Mouse (Mus musculus) forebrain, embryonic 11.5 days (tissue): Measurements from ENCODE around the gene Tmem145. TPM values are rescaled to one million over a fixed set of nuclear protein-coding genes. Genes with fewer than 3 reads are reported as not detected.
"Not testable (repeated sequence)": the region's sequence is repeated elsewhere in the genome, so short reads cannot be mapped to it uniquely, and the experiment has no call there.

Experiments
- ATAC-seq: fragments of 200-750 bp; cut with Nextera tagmentation; replicated peaks from 2 replicates; pipeline ENCODE4 v1.8.0; 2017; ENCODE audit warnings: moderate TSS enrichment; ENCODE audit not compliant: low FRiP score
- DNase-seq: peaks from one replicate; pipeline ENCODE4 v3.0.0-alpha.2; 2017; ENCODE audit warnings: low spot score
- H3K27ac ChIP-seq: fragments of 300-500 bp; sonication (generic); 2 replicates; pipeline ENCODE4 v1.5.1; 2014; ENCODE audit warnings: low read depth, low read length
- H3K27me3 ChIP-seq: fragments of 300-500 bp; sonication (generic); 2 replicates; pipeline ENCODE4 v1.6.1; 2014; ENCODE audit warnings: mild to moderate bottlenecking, low read length, mixed read lengths; ENCODE audit not compliant: control insufficient read depth, insufficient read depth
- H3K36me3 ChIP-seq: fragments of 300-500 bp; sonication (generic); 2 replicates; pipeline ENCODE4 v1.6.1; 2014; ENCODE audit warnings: mild to moderate bottlenecking, low read length, moderate library complexity, mixed read lengths; ENCODE audit not compliant: control insufficient read depth, insufficient read depth
- H3K4me1 ChIP-seq: fragments of 300-500 bp; sonication (generic); replicated peaks from 2 replicates; pipeline ENCODE4 v1.6.1; 2014; ENCODE audit warnings: low read length, mixed read lengths; ENCODE audit not compliant: control insufficient read depth, insufficient read depth
- H3K4me2 ChIP-seq: fragments of 300-500 bp; sonication (generic); 2 replicates; pipeline ENCODE4 v1.6.1; 2014; ENCODE audit warnings: low read depth, mild to moderate bottlenecking, low read length, moderate library complexity, mixed read lengths; ENCODE audit not compliant: severe bottlenecking
- H3K4me3 ChIP-seq: fragments of 300-500 bp; sonication (generic); 2 replicates; pipeline ENCODE4 v1.5.1; 2014; ENCODE audit warnings: low read depth, low read length
- H3K9ac ChIP-seq: fragments of 300-500 bp; sonication (generic); 2 replicates; pipeline ENCODE4 v1.6.1; 2014; ENCODE audit warnings: low read length
- H3K9me3 ChIP-seq: fragments of 300-500 bp; sonication (generic); 2 replicates; pipeline ENCODE4 v1.6.1; 2016; ENCODE audit warnings: low read length, mixed read lengths; ENCODE audit not compliant: control insufficient read depth
- WGBS: fragments of 180-500 bp; shearing (Covaris S2); extraction: QIAGEN DNeasy Blood & Tissue Kit; methylation state at CpG from one replicate; pipeline ENCODE4 v1.1.7; 2014; 5-methylcytosine and 5-hydroxymethylcytosine counted together
- polyA plus RNA-seq: library from polyadenylated mRNA; unstranded; fragments of >200 nt; fragmentation: Nextera tagmentation; extraction: Ambion mirVana; gene quantifications from 2 replicates; pipeline ENCODE4 v1.2.1, GENCODE M21; 2014

Gene Tmem145
- polyA plus RNA-seq, result 6.7 and 7.7 TPM in 2 replicates

GRCm38 (mm10) chr7:25305956-25306613 lies at the start of gene Tmem145:
Gene Tmem145 (plus strand): TSS chr7:25306106.
- Histone ChIP-seq H3K4me2 (peak within 1 kb of the TSS; percentile 92), H3K4me3 (peak within 1 kb of the TSS; percentile 51), H3K4me1 (peaks cover 3% of the 10 kb centered on the region; the same call in 1 of the 2 replicates), H3K9ac (peak within 1 kb of the TSS; percentile 67), H3K27me3 (0 out of 2 replicates have a peak, but pooled peaks cover 4% of the 10 kb centered on the region), H3K36me3 (no peaks in the 10 kb centered on the region), H3K27ac (no peak within 1 kb of the TSS), H3K9me3 (no peaks in the 10 kb centered on the region)
- DNase-seq (peak; percentile 83), ATAC-seq (peak; percentile 69)
- under 1% methylated on average over 37 of the region's 47 CpGs for WGBS

GRCm38 (mm10) chr7:25261896-25262295 lies 44.0 kb upstream of the Tmem145 start:
- peak; percentile 30 for DNase-seq
- no peak overlapping the region for H3K9ac ChIP-seq
- H3K27ac ChIP-seq, result no peak overlapping the region
- H3K4me1 ChIP-seq, result peaks cover 2% of the 10 kb centered on the region; the same call in 1 of the 2 replicates
- no peak overlapping the region for H3K4me2 ChIP-seq
- no peak overlapping the region for H3K4me3 ChIP-seq
- no peaks in the 10 kb centered on the region for H3K27me3 ChIP-seq
- H3K36me3 ChIP-seq, result no peaks in the 10 kb centered on the region
- ATAC-seq, result no peak
- 74% methylated on average over 1 of the region's 1 CpGs for WGBS
- no peaks in the 10 kb centered on the region for H3K9me3 ChIP-seq

DNA sequence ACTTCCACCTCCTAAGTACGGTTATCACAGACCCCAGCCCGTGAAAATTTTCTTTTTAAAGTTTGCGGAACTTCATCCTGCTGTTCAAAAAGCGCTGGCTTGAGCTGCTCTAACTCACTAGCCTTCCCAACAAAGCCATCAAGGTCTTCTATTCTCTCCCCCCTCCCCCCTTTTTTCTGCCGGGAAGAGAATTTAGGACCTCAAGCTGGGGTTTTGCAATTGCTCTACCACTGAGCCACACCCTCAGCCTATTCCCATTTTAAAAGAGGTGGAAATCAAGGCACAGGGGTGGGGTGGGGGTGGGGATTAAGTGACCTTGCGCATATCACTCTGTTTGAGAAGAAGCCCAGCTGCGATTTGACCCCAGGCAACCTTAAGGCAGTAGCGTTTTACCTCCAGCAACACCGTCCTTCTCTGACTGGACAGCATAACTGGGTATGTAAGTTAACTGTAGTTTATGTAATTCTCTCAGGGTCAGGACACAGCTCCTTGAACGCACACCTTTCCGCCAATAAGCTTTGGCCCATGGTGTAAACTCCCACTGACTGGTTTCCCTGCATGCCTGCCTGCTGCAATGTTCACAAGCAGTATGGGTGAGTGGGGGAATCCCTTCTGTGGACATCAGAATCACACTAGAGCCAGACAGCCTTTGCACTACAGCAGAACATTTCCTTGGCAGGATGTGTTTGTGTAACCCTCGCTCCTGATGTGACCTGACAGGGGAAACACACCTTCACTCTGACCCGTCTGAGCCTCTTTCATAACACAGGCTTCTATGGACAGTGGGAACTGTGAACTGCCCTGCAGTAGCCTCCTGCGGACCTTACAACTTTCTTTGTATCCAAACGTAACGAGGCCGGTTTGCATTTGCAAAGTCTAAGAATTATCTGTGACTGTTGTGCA lies 41.7 kb upstream of the Tmem145 start:
- no peak overlapping the region for H3K4me3 ChIP-seq
- peaks cover 4% of the 10 kb centered on the region; the same call in 1 of the 2 replicates for H3K4me1 ChIP-seq
- H3K9me3 ChIP-seq, result no peaks in the 10 kb centered on the region
- H3K4me2 ChIP-seq, result no peak overlapping the region
- no peaks in the 10 kb centered on the region for H3K27me3 ChIP-seq
- H3K27ac ChIP-seq, result no peak overlapping the region
- WGBS, result 25% methylated on average over 17 of the region's 17 CpGs
- DNase-seq, result peak; percentile 41
- H3K36me3 ChIP-seq, result no peaks in the 10 kb centered on the region
- H3K9ac ChIP-seq, result no peak overlapping the region
- ATAC-seq, result no peak

- not testable (repeated sequence) for H3K27me3 ChIP-seq, H3K9ac ChIP-seq, H3K4me1 ChIP-seq, DNase-seq, ATAC-seq, H3K9me3 ChIP-seq, H3K27ac ChIP-seq, H3K4me2 ChIP-seq, H3K36me3 ChIP-seq, H3K4me3 ChIP-seq
- WGBS, result 90% methylated on average over 5 of the region's 5 CpGs
These were observed 40.2 kb upstream of the Tmem145 start for GRCm38 (mm10) chr7:25265743-25266142.

- DNase-seq (peak; percentile 28), ATAC-seq (no peak)
- Histone ChIP-seq H3K4me1 (peaks cover 9% of the 10 kb centered on the region; the same call in 1 of the 2 replicates), H3K27ac (no peak overlapping the region), H3K9ac (no peak overlapping the region; the same call in 1 of the 2 replicates), H3K4me3 (peak overlapping the region; percentile 82; the same call in 1 of the 2 replicates), H3K36me3 (no peaks in the 10 kb centered on the region; the same call in 1 of the 2 replicates), H3K4me2 (no peak overlapping the region), H3K27me3 (no peaks in the 10 kb centered on the region), H3K9me3 (no peaks in the 10 kb centered on the region)
- 91% methylated on average over 8 of the region's 8 CpGs for WGBS
These were observed 39.5 kb upstream of the Tmem145 start for GRCm38 (mm10) chr7:25266180-25266962.

GRCm38 (mm10) chr7:25267301-25267750 lies 38.6 kb upstream of the Tmem145 start, which contains the start of gene Cic:
Gene Cic (plus strand): TSS chr7:25267704.
- peak; percentile 98 for DNase-seq
- WGBS, result 0% methylated on average over 29 of the region's 29 CpGs
- Histone ChIP-seq H3K4me3 (peak within 1 kb of the TSS; percentile 82), H3K9me3 (no peaks in the 10 kb centered on the region), H3K27me3 (no peaks in the 10 kb centered on the region), H3K4me1 (peaks cover 9% of the 10 kb centered on the region; the same call in 1 of the 2 replicates), H3K36me3 (no peaks in the 10 kb centered on the region; the same call in 1 of the 2 replicates), H3K27ac (peak within 1 kb of the TSS; percentile 86), H3K4me2 (peak within 1 kb of the TSS; percentile 81), H3K9ac (peak within 1 kb of the TSS; percentile 77)
- peak; percentile 86 for ATAC-seq

DNA sequence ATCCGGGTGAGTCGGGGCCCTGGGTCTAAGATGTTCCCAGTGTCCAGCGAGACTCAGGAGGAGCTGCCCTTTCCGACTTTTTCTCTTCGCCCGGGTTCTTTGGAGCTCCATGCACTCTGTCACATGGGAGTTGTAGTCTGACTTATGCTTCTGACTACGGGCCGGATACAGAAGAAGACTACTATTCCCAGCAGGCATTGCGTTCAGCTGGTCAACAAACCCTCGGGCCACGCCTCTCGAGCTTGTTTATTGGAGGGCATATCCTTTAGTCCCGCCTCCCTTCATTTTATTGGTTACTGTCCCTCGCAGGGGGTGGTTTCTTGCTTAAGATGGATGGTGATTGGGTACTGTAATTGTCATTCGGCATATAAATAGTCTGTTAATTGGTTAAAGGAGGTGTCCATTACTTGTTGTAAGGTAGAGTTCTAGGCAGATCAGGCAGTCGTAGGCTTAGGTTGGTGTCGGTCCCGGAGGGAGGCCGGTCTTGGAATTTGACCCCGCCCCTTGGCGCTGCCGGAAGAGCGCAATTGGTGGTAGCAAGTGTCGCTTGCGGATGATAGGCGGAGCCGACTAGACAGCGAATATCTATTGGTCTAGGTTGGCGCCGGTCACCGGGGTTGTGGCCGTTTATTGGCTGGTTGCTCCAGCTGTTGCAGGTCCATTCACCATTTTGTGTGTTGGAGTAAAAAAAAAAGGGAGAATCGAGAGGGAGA lies 38.0 kb upstream of the Tmem145 start:
- WGBS, result under 1% methylated on average over 33 of the region's 33 CpGs
- Histone ChIP-seq H3K27me3 (no peaks in the 10 kb centered on the region), H3K4me3 (peak overlapping the region; percentile 82), H3K9ac (peak overlapping the region; percentile 77), H3K4me1 (peaks cover 9% of the 10 kb centered on the region; the same call in 1 of the 2 replicates), H3K9me3 (no peaks in the 10 kb centered on the region), H3K27ac (peak overlapping the region; percentile 86), H3K36me3 (no peaks in the 10 kb centered on the region; the same call in 1 of the 2 replicates), H3K4me2 (peak overlapping the region; percentile 81)
- DNase-seq (peak; percentile 99), ATAC-seq (peak; percentile 95)
